Mouse (Mus musculus): ENCODE results near the gene Gm26727. TPM values are rescaled to one million over a fixed set of nuclear protein-coding genes. Genes with fewer than 3 reads are reported as not detected.

Gene Gm26727
- polyA plus RNA-seq, 1 experiment from 2014 or later: not detected

Other genes with a start within 250 kb of the Gm26727 start
- not detected in 2 replicates for gene Gm21830, start 19.5 kb downstream of the Gm26727 start, polyA plus RNA-seq (2016; fragmentation: Nextera tagmentation; extraction: Ambion mirVana)
- not detected in 2 replicates for gene Xirp2, start 12.8 kb upstream of the Gm26727 start, polyA plus RNA-seq (2016; fragmentation: Nextera tagmentation; extraction: Ambion mirVana)
- gene B3galt1, start 132.7 kb upstream of the Gm26727 start, polyA plus RNA-seq (2016; fragmentation: Nextera tagmentation; extraction: Ambion mirVana): 5.9 and 7.4 TPM in 2 replicates

Data from forebrain, embryonic 10.5 days (tissue).